Comparison of ENCODE assay signal across 8 mouse cellular contexts in genomic region chr1:152524987-152525648, GRCm38 (mm10).
DNase-seq lines count a peak whose midpoint lies in the region; ATAC-seq and TF ChIP-seq lines count a peak whose summit lies in the region.

No protein-coding gene starts in this region.

- no peaks in the 10 kb centered on the region for H3K9me3 ChIP-seq in forebrain, embryonic 12.5 days
- H3K9me3 ChIP-seq in heart, postnatal 0 days (replicated peaks; ENCODE audit: control insufficient read depth, low read length) = no peaks in the 10 kb centered on the region
- no peaks in the 10 kb centered on the region for H3K9me3 ChIP-seq in liver, embryonic 14.5 days (ENCODE audit: control insufficient read depth, low read length)
- no peaks in the 10 kb centered on the region for H3K9me3 ChIP-seq in neural tube, embryonic 12.5 days

- H3K4me1 ChIP-seq in forebrain, embryonic 12.5 days = 0 out of 2 replicates have a peak, but pooled peaks cover 2% of the 10 kb centered on the region
- H3K4me1 ChIP-seq in heart, postnatal 0 days (ENCODE audit: control insufficient read depth, insufficient read depth) = peaks cover 28% of the 10 kb centered on the region
- no peaks in the 10 kb centered on the region for H3K4me1 ChIP-seq in liver, embryonic 14.5 days (replicated peaks; ENCODE audit: control insufficient read depth in 2 of 2, insufficient read depth in 2 of 2, low read length in 1 of 2)
- peaks cover 4% of the 10 kb centered on the region; the same call in 1 of the 2 replicates for H3K4me1 ChIP-seq in neural tube, embryonic 12.5 days

- 0 out of 2 replicates have a peak overlapping the region, but pooled peaks have one; percentile 19 for H3K27ac ChIP-seq in forebrain, embryonic 12.5 days
- H3K27ac ChIP-seq in heart, postnatal 0 days (ENCODE audit: low read depth) = peak overlapping the region; percentile 93
- no peak overlapping the region for H3K27ac ChIP-seq in liver, embryonic 14.5 days
- H3K27ac ChIP-seq in neural tube, embryonic 12.5 days = no peak overlapping the region

- no peak overlapping the region for H3K4me3 ChIP-seq in forebrain, embryonic 12.5 days (replicated peaks)
- H3K4me3 ChIP-seq in heart, postnatal 0 days (ENCODE audit: low read depth, low read length) = no peak overlapping the region
- no peak overlapping the region for H3K4me3 ChIP-seq in liver, embryonic 14.5 days (ENCODE audit: insufficient read depth in 1 of 2, low read depth in 2 of 2, low read length in 2 of 2)
- H3K4me3 ChIP-seq in neural tube, embryonic 12.5 days = no peak overlapping the region

- TF ChIP-seq CTCF in heart, postnatal 0 days (IDR thresholded peaks at IDR 0.05; ENCODE audit: low read depth) = peak; percentile 85
- TF ChIP-seq CTCF in liver, embryonic 14.5 days (IDR thresholded peaks at IDR 0.05; ENCODE audit: low read depth) = peak; percentile 80

- TF ChIP-seq EP300 in heart, postnatal 0 days (IDR thresholded peaks at IDR 0.05; ENCODE audit: low read depth) = peak; percentile 88
- TF ChIP-seq EP300 in liver, embryonic 14.5 days (IDR thresholded peaks at IDR 0.05; ENCODE audit: low read depth) = no peak

- no peaks in the 10 kb centered on the region for H3K27me3 ChIP-seq in forebrain, embryonic 12.5 days
- H3K27me3 ChIP-seq in heart, postnatal 0 days (ENCODE audit: control insufficient read depth, insufficient read depth, low read length) = no peaks in the 10 kb centered on the region
- H3K27me3 ChIP-seq in liver, embryonic 14.5 days (ENCODE audit: control insufficient read depth, insufficient read depth, low read length) = no peaks in the 10 kb centered on the region
- H3K27me3 ChIP-seq in neural tube, embryonic 12.5 days (replicated peaks) = no peaks in the 10 kb centered on the region

- DNase-seq in CD8-positive naive resting alpha-beta T cell, adult 2 months (ENCODE audit: low read depth in 2 of 2, low spot score in 2 of 2) = peak; percentile 42 to 59
- DNase-seq in c-Kit-positive CD71-negative TER-119-negative erythroid progenitor cells, embryonic 14.5 days (ENCODE audit: low read depth) = peak; percentile 77
- DNase-seq in heart, postnatal 0 days (ENCODE audit: low spot score) = peak; percentile 90
- DNase-seq in kidney, postnatal 36 days = peak; percentile 68 to 75
- peak; percentile 33 to 43 (median 43) for DNase-seq in liver, embryonic 14.5 days (ENCODE audit: low read depth in 3 of 3, low spot score in 3 of 3)
- DNase-seq in telencephalon, adult 2 months (ENCODE audit: low read depth, low spot score) = peak; percentile 86

- WGBS in forebrain, embryonic 12.5 days = 26% methylated on average over 6 of the region's 6 CpGs
- WGBS in heart, postnatal 0 days = 12% methylated on average over 6 of the region's 6 CpGs
- WGBS in liver, embryonic 14.5 days (ENCODE audit: insufficient replicate concordance) = 14% methylated on average over 6 of the region's 6 CpGs
- WGBS in neural tube, embryonic 12.5 days = 33% methylated on average over 6 of the region's 6 CpGs

- H3K9ac ChIP-seq in forebrain, embryonic 12.5 days = no peak overlapping the region
- no peak overlapping the region for H3K9ac ChIP-seq in heart, postnatal 0 days (replicated peaks; ENCODE audit: low read depth, low read length)
- H3K9ac ChIP-seq in liver, embryonic 14.5 days (replicated peaks) = no peak overlapping the region
- no peak overlapping the region for H3K9ac ChIP-seq in neural tube, embryonic 12.5 days

- H3K36me3 ChIP-seq in forebrain, embryonic 12.5 days (replicated peaks) = peaks cover 3% of the 10 kb centered on the region; the same call in 1 of the 2 replicates
- H3K36me3 ChIP-seq in heart, postnatal 0 days (replicated peaks; ENCODE audit: control insufficient read depth, insufficient read depth, low read length) = peaks cover 63% of the 10 kb centered on the region
- H3K36me3 ChIP-seq in liver, embryonic 14.5 days (replicated peaks; ENCODE audit: control insufficient read depth, insufficient read depth, low read depth) = no peaks in the 10 kb centered on the region
- H3K36me3 ChIP-seq in neural tube, embryonic 12.5 days = peaks cover 5% of the 10 kb centered on the region; the same call in 1 of the 2 replicates

- ATAC-seq in forebrain, embryonic 12.5 days (ENCODE audit: low FRiP score) = peak; percentile 74
- peak; percentile 74 for ATAC-seq in heart, postnatal 0 days (ENCODE audit: insufficient read depth, low read depth)
- no peak for ATAC-seq in liver, embryonic 14.5 days (ENCODE audit: insufficient read depth)
- ATAC-seq in neural tube, embryonic 12.5 days (ENCODE audit: low FRiP score, low read depth) = peak; percentile 73

- no peak overlapping the region for H3K4me2 ChIP-seq in forebrain, embryonic 12.5 days
- no peak overlapping the region for H3K4me2 ChIP-seq in heart, postnatal 0 days (ENCODE audit: low read depth, low read length)
- H3K4me2 ChIP-seq in liver, embryonic 14.5 days (ENCODE audit: low read depth) = no peak overlapping the region
- H3K4me2 ChIP-seq in neural tube, embryonic 12.5 days (replicated peaks) = no peak overlapping the region

Comparison
In these comparisons a context has a peak if more than half of its experiments do, and no peak if none do; other contexts are left out.
1. H3K27ac ChIP-seq: peak in forebrain, embryonic 12.5 days (single experiment) and heart, postnatal 0 days (single experiment); none in liver, embryonic 14.5 days (single experiment) and neural tube, embryonic 12.5 days (single experiment).
2. Peak in every context shown above with its lines, with median percentiles within 50 percentile points of each other: DNase-seq.